Mouse (Mus musculus) intestine, embryonic 15.5 days (tissue): ENCODE results near the gene Vps37c. TPM values are rescaled to one million over a fixed set of nuclear protein-coding genes. Genes with fewer than 3 reads are reported as not detected.

Experiments
- ATAC-seq: fragments of 200-750 bp; cut with Nextera tagmentation; 2 replicates; pipeline ENCODE4 v1.8.0; 2017; ENCODE audit warnings: moderate TSS enrichment, moderate library complexity
- H3K27ac ChIP-seq: fragments of 300-500 bp; sonication (generic); 2 replicates; pipeline ENCODE4 v1.5.1; 2015; ENCODE audit warnings: mild to moderate bottlenecking, inconsistent platforms
- H3K27me3 ChIP-seq: fragments of 300-500 bp; sonication (generic); replicated peaks from 2 replicates; pipeline ENCODE4 v1.6.1; 2015; ENCODE audit warnings: inconsistent platforms
- H3K36me3 ChIP-seq: fragments of 300-500 bp; sonication (generic); 2 replicates; pipeline ENCODE4 v1.6.1; 2015; ENCODE audit warnings: inconsistent platforms
- H3K4me1 ChIP-seq: fragments of 300-500 bp; sonication (generic); replicated peaks from 2 replicates; pipeline ENCODE4 v1.6.1; 2015; ENCODE audit warnings: inconsistent platforms
- H3K4me2 ChIP-seq: fragments of 300-500 bp; sonication (generic); replicated peaks from 2 replicates; pipeline ENCODE4 v1.6.1; 2015; ENCODE audit warnings: mild to moderate bottlenecking, inconsistent platforms
- H3K4me3 ChIP-seq: fragments of 300-500 bp; sonication (generic); replicated peaks from 2 replicates; pipeline ENCODE4 v1.5.1; 2015; ENCODE audit warnings: inconsistent platforms
- H3K9ac ChIP-seq: fragments of 300-500 bp; sonication (generic); 2 replicates; pipeline ENCODE4 v1.6.1; 2015; ENCODE audit warnings: inconsistent platforms
- H3K9me3 ChIP-seq: fragments of 300-500 bp; sonication (generic); 2 replicates; pipeline ENCODE4 v1.6.1; 2016; ENCODE audit warnings: inconsistent platforms
- WGBS: fragments of 180-500 bp; shearing (Covaris S2); methylation state at CpG from one replicate; pipeline ENCODE4 v1.1.7; 2015; 5-methylcytosine and 5-hydroxymethylcytosine counted together
- polyA plus RNA-seq: library from polyadenylated mRNA; unstranded; fragments of >200 nt; fragmentation: Nextera tagmentation; extraction: Ambion mirVana; gene quantifications from 2 replicates; pipeline ENCODE4 v1.2.1, GENCODE M21; 2015

The Vps37c gene
- polyA plus RNA-seq, 1 experiment from 2014 or later, result 28.1 TPM

- peak; percentile 64 for ATAC-seq
- 9% methylated on average over 2 of the region's 2 CpGs for WGBS
- Histone ChIP-seq H3K27ac (no peak overlapping the region), H3K4me3 (no peak overlapping the region), H3K9ac (no peak overlapping the region), H3K27me3 (no peaks in the 10 kb centered on the region), H3K9me3 (no peaks in the 10 kb centered on the region), H3K4me2 (no peak overlapping the region), H3K4me1 (no peaks in the 10 kb centered on the region), H3K36me3 (no peaks in the 10 kb centered on the region)
Measured at GRCm38 (mm10) chr19:10665499-10665898, 23.0 kb upstream of the Vps37c start.

- Histone ChIP-seq H3K36me3 (no peaks in the 10 kb centered on the region), H3K4me3 (no peak overlapping the region), H3K9me3 (no peaks in the 10 kb centered on the region), H3K9ac (no peak overlapping the region), H3K4me2 (no peak overlapping the region), H3K27me3 (no peaks in the 10 kb centered on the region), H3K4me1 (0 out of 2 replicates have a peak, but pooled peaks cover 5% of the 10 kb centered on the region), H3K27ac (no peak overlapping the region)
- ATAC-seq, result peak; percentile 44; the same call in 1 of the 2 replicates
- 81% methylated on average over 4 of the region's 4 CpGs for WGBS
Measured at GRCm38 (mm10) chr19:10671319-10671718, 17.2 kb upstream of the Vps37c start.

- Histone ChIP-seq H3K9ac (no peak overlapping the region), H3K4me2 (no peak overlapping the region), H3K4me3 (no peak overlapping the region), H3K36me3 (no peaks in the 10 kb centered on the region), H3K27me3 (no peaks in the 10 kb centered on the region), H3K27ac (no peak overlapping the region), H3K4me1 (0 out of 2 replicates have a peak, but pooled peaks cover 5% of the 10 kb centered on the region), H3K9me3 (no peaks in the 10 kb centered on the region)
- 46% methylated on average over 9 of the region's 9 CpGs for WGBS
- peak; percentile 75 for ATAC-seq
Measured at GRCm38 (mm10) chr19:10671854-10672417, 16.6 kb upstream of the Vps37c start.

- Histone ChIP-seq H3K27me3 (no peaks in the 10 kb centered on the region), H3K4me3 (no peak overlapping the region), H3K4me1 (0 out of 2 replicates have a peak, but pooled peaks cover 5% of the 10 kb centered on the region), H3K9me3 (no peaks in the 10 kb centered on the region), H3K4me2 (no peak overlapping the region), H3K36me3 (no peaks in the 10 kb centered on the region), H3K27ac (no peak overlapping the region), H3K9ac (no peak overlapping the region)
- WGBS, result 44% methylated on average over 1 of the region's 1 CpGs
- no peak for ATAC-seq
Measured at GRCm38 (mm10) chr19:10673275-10673674, 15.3 kb upstream of the Vps37c start.

- 0 out of 2 replicates have a peak, but pooled peaks cover 4% of the 10 kb centered on the region for H3K4me1 ChIP-seq
- no peak overlapping the region for H3K4me2 ChIP-seq
- H3K4me3 ChIP-seq, result no peak overlapping the region
- no peak overlapping the region for H3K9ac ChIP-seq
- no peak for ATAC-seq
- H3K27me3 ChIP-seq, result no peaks in the 10 kb centered on the region
- no peaks in the 10 kb centered on the region for H3K9me3 ChIP-seq
- 83% methylated on average over 16 of the region's 16 CpGs for WGBS
- H3K36me3 ChIP-seq, result no peaks in the 10 kb centered on the region
- H3K27ac ChIP-seq, result no peak overlapping the region
Measured at GRCm38 (mm10) chr19:10676656-10677055, 11.9 kb upstream of the Vps37c start.

- Histone ChIP-seq H3K9me3 (no peaks in the 10 kb centered on the region), H3K4me3 (no peak within 1 kb of the TSS), H3K36me3 (no peaks in the 10 kb centered on the region), H3K27me3 (no peaks in the 10 kb centered on the region), H3K4me1 (no peaks in the 10 kb centered on the region), H3K4me2 (no peak within 1 kb of the TSS), H3K27ac (no peak within 1 kb of the TSS), H3K9ac (no peak within 1 kb of the TSS)
- 32% methylated on average over 6 of the region's 6 CpGs for WGBS
- peak; percentile 65 for ATAC-seq
Measured at GRCm38 (mm10) chr19:10677915-10678771, 10.4 kb upstream of the Vps37c start, which contains the start of gene Pga5. Pga5 (minus strand) TSS chr19:10678071.

GRCm38 (mm10) chr19:10678772-10679067 is 9.8 kb upstream of the Vps37c start:
- no peaks in the 10 kb centered on the region for H3K36me3 ChIP-seq
- H3K27ac ChIP-seq, result no peak overlapping the region
- H3K4me1 ChIP-seq, result no peaks in the 10 kb centered on the region
- no peak overlapping the region for H3K4me2 ChIP-seq
- no peak overlapping the region for H3K4me3 ChIP-seq
- no peak overlapping the region for H3K9ac ChIP-seq
- no peak for ATAC-seq
- H3K27me3 ChIP-seq, result no peaks in the 10 kb centered on the region
- WGBS, result 55% methylated on average over 1 of the region's 1 CpGs
- no peaks in the 10 kb centered on the region for H3K9me3 ChIP-seq

- 60% methylated on average over 4 of the region's 4 CpGs for WGBS
- Histone ChIP-seq H3K4me3 (no peak overlapping the region), H3K4me2 (no peak overlapping the region), H3K36me3 (no peaks in the 10 kb centered on the region), H3K27me3 (no peaks in the 10 kb centered on the region), H3K27ac (no peak overlapping the region), H3K9ac (no peak overlapping the region), H3K4me1 (no peaks in the 10 kb centered on the region), H3K9me3 (no peaks in the 10 kb centered on the region)
- ATAC-seq, result no peak
Measured at GRCm38 (mm10) chr19:10681571-10681970, 7.0 kb upstream of the Vps37c start.

GRCm38 (mm10) chr19:10685081-10685480 is 3.5 kb upstream of the Vps37c start:
- H3K9ac ChIP-seq, result no peak overlapping the region
- 92% methylated on average over 9 of the region's 9 CpGs for WGBS

GRCm38 (mm10) chr19:10685727-10686126 is 2.8 kb upstream of the Vps37c start:
- H3K9me3 ChIP-seq, result no peaks in the 10 kb centered on the region
- H3K9ac ChIP-seq, result no peak overlapping the region
- no peak for ATAC-seq
- no peak overlapping the region for H3K4me3 ChIP-seq
- H3K27ac ChIP-seq, result no peak overlapping the region
- H3K27me3 ChIP-seq, result no peaks in the 10 kb centered on the region
- 70% methylated on average over 2 of the region's 2 CpGs for WGBS
- no peaks in the 10 kb centered on the region for H3K36me3 ChIP-seq
- peaks cover 16% of the 10 kb centered on the region for H3K4me1 ChIP-seq
- no peak overlapping the region for H3K4me2 ChIP-seq

More at GRCm38 (mm10) chr19:10685081-10685480, 3.5 kb upstream of the Vps37c start:
- peaks cover 11% of the 10 kb centered on the region for H3K4me1 ChIP-seq
- no peaks in the 10 kb centered on the region for H3K36me3 ChIP-seq
- no peaks in the 10 kb centered on the region for H3K27me3 ChIP-seq
- H3K9me3 ChIP-seq, result no peaks in the 10 kb centered on the region
- no peak overlapping the region for H3K4me2 ChIP-seq
- no peak for ATAC-seq
- H3K4me3 ChIP-seq, result no peak overlapping the region
- no peak overlapping the region for H3K27ac ChIP-seq

- peaks cover 21% of the 10 kb centered on the region for H3K4me1 ChIP-seq
- H3K27me3 ChIP-seq, result no peaks in the 10 kb centered on the region
- no peaks in the 10 kb centered on the region for H3K36me3 ChIP-seq
- peak overlapping the region; percentile 80 for H3K9ac ChIP-seq
- H3K4me3 ChIP-seq, result peak overlapping the region; percentile 76
- 47% methylated on average over 5 of the region's 5 CpGs for WGBS
- H3K27ac ChIP-seq, result peak overlapping the region; percentile 96
- peak overlapping the region; percentile 67 for H3K4me2 ChIP-seq
- no peaks in the 10 kb centered on the region for H3K9me3 ChIP-seq
- ATAC-seq, result no peak
Measured at GRCm38 (mm10) chr19:10689470-10690166, 1.1 kb downstream of the Vps37c start.

- Histone ChIP-seq H3K9ac (no peak overlapping the region), H3K36me3 (no peaks in the 10 kb centered on the region), H3K4me1 (peaks cover 24% of the 10 kb centered on the region), H3K4me3 (peak overlapping the region; percentile 76; the same call in 1 of the 2 replicates), H3K27me3 (no peaks in the 10 kb centered on the region), H3K27ac (peak overlapping the region; percentile 96), H3K4me2 (peak overlapping the region; percentile 67), H3K9me3 (no peaks in the 10 kb centered on the region)
- no peak for ATAC-seq
- WGBS, result 54% methylated on average over 3 of the region's 3 CpGs
Measured at GRCm38 (mm10) chr19:10690336-10690735, 1.8 kb downstream of the Vps37c start.
